Mouse (Mus musculus): Measurements from ENCODE around the gene Fam162a.

DNA sequence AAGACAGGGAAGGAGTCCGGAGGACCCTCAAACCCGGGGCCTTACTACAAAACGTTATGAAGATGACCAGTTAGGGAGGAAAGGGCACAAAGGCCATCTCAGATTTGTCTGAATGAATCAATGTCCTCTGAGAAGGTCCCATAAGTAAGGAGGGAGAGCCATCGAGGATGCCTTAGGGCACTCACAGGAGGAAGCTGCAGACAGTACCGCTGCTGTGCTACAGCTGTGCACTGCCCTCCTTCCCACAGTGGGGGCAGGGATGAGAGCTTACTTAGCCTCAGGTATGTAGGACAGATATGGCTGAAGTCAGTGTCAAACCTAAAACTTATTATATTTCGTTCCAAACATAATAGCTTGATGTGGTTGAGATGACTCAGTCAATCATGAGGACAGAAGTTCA lies 19.9 kb downstream of the Fam162a start:
- TF ChIP-seq CTCF (IDR thresholded peaks at IDR 0.05; ENCODE audit: control insufficient read depth, insufficient read depth, insufficient read length) (no peak), MAX (IDR thresholded peaks at IDR 0.05) (no peak), USF1 (IDR thresholded peaks at IDR 0.05; ENCODE audit: low read depth) (no peak), CEBPB (IDR thresholded peaks at IDR 0.05; ENCODE audit: low read depth) (no peak), FOSL1 (IDR thresholded peaks at IDR 0.05; ENCODE audit: insufficient read depth, low read length, poor library complexity, severe bottlenecking) (no peak)

Measured in C2C12 (cell line).